Mouse (Mus musculus): ENCODE measurements around the gene Hlf.

The Hlf gene

GRCm38 (mm10) chr11:90340836-90341235 lies 49.9 kb downstream of the Hlf start:
- DNase-seq (ENCODE audit: low spot score): no peak

GRCm38 (mm10) chr11:90334816-90335215 lies 55.9 kb downstream of the Hlf start:
- DNase-seq (ENCODE audit: low spot score): no peak

DNA sequence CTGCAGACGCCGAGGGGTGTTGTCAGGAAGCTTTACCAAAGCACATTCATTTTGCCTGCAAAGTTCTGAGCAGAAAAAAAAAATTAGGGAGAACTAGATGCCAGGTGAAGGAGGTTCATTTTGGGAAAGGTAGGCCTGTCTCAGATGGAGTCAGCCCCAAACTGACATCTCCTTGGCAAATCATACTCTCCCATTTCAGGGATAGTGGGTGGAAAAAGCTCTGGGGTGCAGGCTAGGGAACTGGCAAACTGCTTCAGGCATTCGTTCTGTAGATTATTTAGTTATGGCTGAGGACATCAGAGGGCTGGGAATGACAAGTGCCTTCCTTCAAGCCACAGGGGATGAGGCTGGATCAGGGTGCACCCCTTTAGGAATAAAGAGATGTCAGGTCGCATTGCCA lies 58.0 kb downstream of the Hlf start:
- DNase-seq (ENCODE audit: low spot score): no peak

GRCm38 (mm10) chr11:90330202-90330694 lies 60.4 kb downstream of the Hlf start:
- DNase-seq (ENCODE audit: low spot score): no peak

GRCm38 (mm10) chr11:90326836-90327235 lies 63.9 kb downstream of the Hlf start:
- DNase-seq (ENCODE audit: low spot score): no peak

- no peak for DNase-seq (ENCODE audit: low spot score)
These were observed 64.5 kb downstream of the Hlf start for GRCm38 (mm10) chr11:90326146-90326545.

- no peak for DNase-seq (ENCODE audit: low spot score)
These were observed 66.1 kb downstream of the Hlf start for GRCm38 (mm10) chr11:90324597-90324996.

DNA sequence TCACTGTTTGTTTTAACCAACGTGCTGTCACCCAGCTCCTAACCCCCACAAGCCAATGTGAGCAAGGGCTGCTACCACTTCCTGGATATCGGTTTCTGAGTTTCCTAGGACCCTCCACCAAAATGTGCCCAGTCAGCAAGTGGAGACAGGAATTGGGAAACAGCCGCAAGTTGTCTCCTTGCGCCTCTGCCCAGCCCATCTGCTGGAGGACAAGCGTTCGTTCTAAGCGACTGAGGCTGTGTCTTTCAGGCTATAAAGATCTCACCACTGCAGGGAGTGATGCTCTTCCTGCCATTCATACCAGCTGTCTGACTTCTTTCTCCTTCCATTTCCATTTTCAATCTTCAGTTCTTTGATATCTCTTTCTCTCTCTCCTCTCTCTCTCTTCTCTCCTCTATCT lies 69.8 kb downstream of the Hlf start:
- DNase-seq (ENCODE audit: low spot score): no peak

GRCm38 (mm10) chr11:90317482-90317881 lies 73.2 kb downstream of the Hlf start:
- peak; percentile 10 for DNase-seq (ENCODE audit: low spot score)

- DNase-seq (ENCODE audit: low spot score): no peak
These were observed 76.1 kb downstream of the Hlf start for GRCm38 (mm10) chr11:90314606-90315005.

DNA sequence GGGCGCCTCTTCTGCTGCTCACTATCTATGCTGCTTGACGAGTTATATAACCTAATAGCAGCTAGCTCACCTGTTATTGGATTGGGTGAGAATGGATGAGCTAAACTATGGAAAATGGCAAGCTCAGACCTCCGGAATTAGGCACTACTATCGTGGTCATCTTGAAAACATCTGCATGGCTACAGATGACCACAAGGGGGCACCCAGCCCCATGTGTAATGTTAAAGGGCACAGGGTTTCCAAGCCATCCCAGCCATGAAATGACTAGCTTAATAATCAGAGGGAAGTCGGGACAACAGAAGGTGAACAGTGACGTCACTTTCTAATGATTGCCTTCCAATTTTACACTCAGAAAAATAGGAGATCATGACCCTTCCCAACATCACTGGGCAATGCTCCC lies 83.7 kb downstream of the Hlf start:
- DNase-seq (ENCODE audit: low spot score): peak; percentile 10

DNA sequence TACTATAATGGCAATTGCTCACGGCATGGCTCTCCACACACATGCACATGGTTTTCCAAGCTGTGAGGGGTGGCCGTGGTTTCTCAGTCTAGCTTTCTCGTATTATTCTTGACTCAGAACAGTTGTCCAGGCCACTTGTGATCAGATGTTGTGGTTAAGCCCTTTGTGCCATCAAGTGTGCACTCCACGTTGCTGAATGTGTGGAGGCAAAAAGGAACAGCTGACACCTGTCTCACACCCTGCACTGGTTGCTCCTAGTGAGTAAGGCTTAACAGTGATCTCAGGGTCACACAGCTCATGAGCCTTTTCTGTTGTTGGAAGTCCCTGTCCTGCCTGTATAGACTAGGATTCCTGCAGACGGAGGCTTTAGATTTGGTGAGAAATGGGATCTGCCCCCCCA lies 84.6 kb downstream of the Hlf start:
- no peak for DNase-seq (ENCODE audit: low spot score)

DNA sequence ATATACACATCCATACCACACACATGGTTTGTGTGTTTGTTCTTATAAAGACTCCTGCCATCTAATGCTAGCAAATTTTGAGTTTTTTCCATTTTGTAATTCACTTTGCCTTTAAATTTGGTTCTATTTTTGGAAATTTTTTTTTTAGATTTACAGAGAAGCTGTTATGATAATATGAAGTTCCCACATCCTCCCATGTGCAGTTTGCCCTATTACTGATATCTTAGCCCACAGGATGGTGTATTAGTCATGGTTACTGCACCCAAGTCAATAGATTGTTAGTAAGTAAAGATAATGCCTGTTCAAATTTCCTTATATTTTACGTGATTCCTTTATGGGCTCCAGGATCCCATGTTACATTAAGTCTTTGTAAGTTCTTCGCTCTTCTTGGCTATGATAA lies 96.1 kb downstream of the Hlf start:
- DNase-seq (ENCODE audit: low spot score): no peak

GRCm38 (mm10) chr11:90292766-90293165 lies 97.9 kb downstream of the Hlf start:
- DNase-seq (ENCODE audit: low spot score): no peak

DNA sequence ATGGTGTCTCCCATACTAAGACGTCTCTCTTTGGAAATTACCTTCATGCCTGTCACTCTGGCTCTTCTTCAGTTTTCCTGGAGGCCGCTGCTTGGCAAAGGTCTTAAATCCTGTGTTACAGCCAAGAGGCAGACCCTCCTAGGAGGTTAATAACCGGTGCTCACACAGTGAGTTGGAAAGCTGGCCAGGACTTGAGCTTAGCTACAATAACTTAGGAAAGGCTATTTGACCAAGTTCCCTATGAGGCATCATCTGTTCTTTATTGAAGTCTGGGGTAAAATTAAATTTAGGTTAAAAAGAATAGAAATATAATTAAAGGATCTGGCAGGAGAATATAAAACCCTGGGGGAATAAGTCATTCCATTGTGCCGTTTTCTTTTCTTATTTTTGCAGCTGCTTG lies 99.5 kb downstream of the Hlf start:
- no peak for DNase-seq (ENCODE audit: low spot score)

DNA sequence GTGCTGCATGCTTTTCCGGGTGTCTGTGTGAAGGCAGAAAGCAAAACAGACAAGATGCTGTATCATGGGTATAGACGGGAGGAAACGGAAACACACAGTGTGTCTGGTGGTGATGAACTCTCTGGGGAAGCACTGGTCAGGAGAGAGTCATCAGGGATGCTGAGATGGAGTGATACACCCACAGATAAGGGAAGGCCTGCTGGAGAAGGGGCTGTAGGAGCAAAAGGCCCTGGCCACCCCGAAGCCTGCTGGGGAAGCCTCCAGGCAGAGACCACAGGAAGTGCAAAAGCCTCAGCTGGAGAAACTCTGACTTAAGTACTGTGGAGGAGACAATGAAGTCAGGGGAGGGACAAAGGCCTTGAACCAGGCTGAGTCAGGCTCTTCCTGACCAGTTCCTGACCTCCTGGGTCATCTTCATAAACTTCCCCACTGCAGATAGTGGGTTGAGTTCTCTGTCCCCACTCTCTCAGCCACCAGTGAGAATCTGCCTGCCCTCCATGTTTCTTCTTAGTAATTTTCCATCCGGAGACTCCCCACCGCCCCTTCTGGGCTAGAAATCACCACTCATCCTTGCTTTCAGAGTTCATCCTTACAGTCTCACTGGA lies 104.0 kb downstream of the Hlf start:
- DNase-seq (ENCODE audit: low spot score): no peak
